Mouse (Mus musculus) ES-E14 (cell line): ENCODE results near the gene Tulp2. TPM values are rescaled to one million over a fixed set of nuclear protein-coding genes. Genes with fewer than 3 reads are reported as not detected.
"Not testable (repeated sequence)": the region's sequence is repeated elsewhere in the genome, so short reads cannot be mapped to it uniquely, and the experiment has no call there.

Experiments used
- DNase-seq: peaks from one replicate; pipeline ENCODE4 v3.0.0-alpha.2; 2013; ENCODE audit warnings: low read depth, low spot score
- H3K27ac ChIP-seq: 2 replicates; pipeline ENCODE4 v1.5.1; 2012; ENCODE audit warnings: low read depth, mild to moderate bottlenecking, low read length, moderate library complexity, mixed read lengths; ENCODE audit not compliant: poor library complexity, insufficient read depth, severe bottlenecking
- H3K36me3 ChIP-seq: 2 replicates; pipeline ENCODE4 v1.6.1; 2012; ENCODE audit warnings: mild to moderate bottlenecking, low read length, moderate library complexity, mixed read lengths; ENCODE audit not compliant: control insufficient read depth, poor library complexity, insufficient read depth, severe bottlenecking
- H3K4me1 ChIP-seq, 2 experiments: fragments of 150-350 bp in 1 of 2; sonication (generic) in 1 of 2; 2 replicates each; pipeline ENCODE4 v1.6.1; 2012; ENCODE audit warnings: low read length in 2 of 2, mild to moderate bottlenecking in 1 of 2, mixed read lengths in 1 of 2; ENCODE audit not compliant: control insufficient read depth in 2 of 2, insufficient read depth in 2 of 2, poor library complexity in 1 of 2
- H3K4me3 ChIP-seq, 2 experiments: fragments of 150-350 bp in 1 of 2; sonication (generic) in 1 of 2; 2 replicates each; pipeline ENCODE4 v1.5.1; 2012; ENCODE audit warnings: low read length in 2 of 2, low read depth in 1 of 2, mild to moderate bottlenecking in 1 of 2, mixed read lengths in 1 of 2; ENCODE audit not compliant: insufficient read depth in 1 of 2, poor library complexity in 1 of 2, severe bottlenecking in 1 of 2
- H3K9ac ChIP-seq: 2 replicates; pipeline ENCODE4 v1.6.1; 2012; ENCODE audit warnings: low read depth, mild to moderate bottlenecking, low read length, mixed read lengths; ENCODE audit not compliant: poor library complexity, insufficient read depth, severe bottlenecking
- H3K9me3 ChIP-seq: fragments of 150-350 bp; sonication (generic); 2 replicates; pipeline ENCODE4 v1.6.1; 2012; ENCODE audit warnings: low read depth, mild to moderate bottlenecking, low read length; ENCODE audit not compliant: control insufficient read depth, insufficient read depth
- CHD2 ChIP-seq: IDR thresholded peaks from 2 replicates; pipeline ENCODE4 v1.6.1; 2014; ENCODE audit warnings: mild to moderate bottlenecking, low read depth, low read length, inconsistent platforms
- HCFC1 ChIP-seq: IDR thresholded peaks from 2 replicates; pipeline ENCODE4 v1.6.1; 2012; ENCODE audit warnings: low read length, inconsistent platforms, borderline replicate concordance; ENCODE audit not compliant: insufficient read depth
- MAFK ChIP-seq: IDR thresholded peaks from 2 replicates; pipeline ENCODE4 v1.6.1; 2014; ENCODE audit warnings: mild to moderate bottlenecking, low read depth, low read length, inconsistent platforms; ENCODE audit not compliant: insufficient read depth
- ZC3H11A ChIP-seq: IDR thresholded peaks from 2 replicates; pipeline ENCODE4 v1.6.1; 2012; ENCODE audit warnings: low read depth, mild to moderate bottlenecking, inconsistent platforms, low read length, borderline replicate concordance
- ZNF384 ChIP-seq: IDR thresholded peaks from 2 replicates; pipeline ENCODE4 v1.6.1; 2012; ENCODE audit warnings: low read depth, low read length, inconsistent platforms
- in situ Hi-C, 2 experiments: fragments of 600-800 bp; cut with MboI; formaldehyde crosslinking; loops; one replicate each; pipeline ENCODE4 v1.15.1; 2025; ENCODE audit warnings: low sequenced_read_pairs in 2 of 2, inconsistent platforms in 1 of 2; ENCODE audit not compliant: unreplicated experiment in 2 of 2
- total RNA-seq: library from RNA; depleted of rRNA; stranded (reverse); fragments of 300-350 nt; gene quantifications from 2 replicates; pipeline ENCODE4 v1.2.3, GENCODE M21; 2012

Tulp2 gene
- total RNA-seq, 1 experiment = 2.6 TPM

DNA sequence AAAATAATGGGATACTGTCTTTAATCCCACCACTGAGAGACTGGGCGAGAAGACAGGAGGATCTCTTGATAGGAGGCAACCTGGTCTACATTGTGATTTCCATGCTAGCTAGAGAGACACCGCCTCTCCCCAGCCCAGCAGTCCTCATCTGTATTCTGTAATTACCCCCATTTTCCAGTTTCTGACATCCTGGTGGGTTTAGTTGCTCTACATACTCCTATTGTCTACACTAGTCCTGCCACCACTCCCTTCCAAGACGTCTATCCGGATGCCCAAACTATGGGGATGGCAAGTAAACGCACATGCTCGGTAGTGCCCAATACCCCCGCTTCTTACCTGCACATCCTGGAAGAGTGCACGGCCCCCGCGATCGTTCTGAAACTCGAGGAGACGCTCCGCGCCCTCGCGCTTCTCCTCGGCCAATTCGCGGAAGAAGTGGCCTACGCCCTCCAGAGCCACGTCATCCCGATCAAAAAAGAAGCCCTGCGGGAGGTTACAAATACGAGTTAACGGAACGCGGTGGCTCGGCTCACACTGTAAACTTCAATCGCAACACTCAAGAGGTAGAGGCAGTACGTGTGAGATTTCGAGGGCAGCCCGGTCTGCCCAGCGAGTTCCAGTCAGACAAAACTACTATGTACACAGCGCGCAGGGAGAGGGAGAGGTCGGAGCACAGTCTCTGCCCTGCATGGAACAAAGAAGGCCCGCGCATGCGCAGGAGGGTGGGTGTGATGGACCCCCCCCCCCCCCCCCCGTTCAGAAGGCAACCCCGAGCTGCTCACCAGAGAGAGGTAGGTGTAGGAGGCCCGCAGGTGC lies 22.7 kb upstream of the Tulp2 start:
- TF ChIP-seq CHD2 (no peak), ZC3H11A (no peak), HCFC1 (no peak; the same call in 1 of the 2 replicates), MAFK (no peak), ZNF384 (no peak)
- in situ Hi-C loops = no loop called here
- peak overlapping the region; percentile 75 to 93 for H3K4me3 ChIP-seq
- peak overlapping the region; percentile 57 for H3K27ac ChIP-seq
- H3K4me1 ChIP-seq = peaks cover 0 to 16% of the 10 kb centered on the region in 2 experiments; a peak in 1 of 4 replicates
- no peaks in the 10 kb centered on the region for H3K9me3 ChIP-seq
- H3K9ac ChIP-seq = peak overlapping the region; percentile 79
- H3K36me3 ChIP-seq = peaks cover 47% of the 10 kb centered on the region
- DNase-seq = no peak

DNA sequence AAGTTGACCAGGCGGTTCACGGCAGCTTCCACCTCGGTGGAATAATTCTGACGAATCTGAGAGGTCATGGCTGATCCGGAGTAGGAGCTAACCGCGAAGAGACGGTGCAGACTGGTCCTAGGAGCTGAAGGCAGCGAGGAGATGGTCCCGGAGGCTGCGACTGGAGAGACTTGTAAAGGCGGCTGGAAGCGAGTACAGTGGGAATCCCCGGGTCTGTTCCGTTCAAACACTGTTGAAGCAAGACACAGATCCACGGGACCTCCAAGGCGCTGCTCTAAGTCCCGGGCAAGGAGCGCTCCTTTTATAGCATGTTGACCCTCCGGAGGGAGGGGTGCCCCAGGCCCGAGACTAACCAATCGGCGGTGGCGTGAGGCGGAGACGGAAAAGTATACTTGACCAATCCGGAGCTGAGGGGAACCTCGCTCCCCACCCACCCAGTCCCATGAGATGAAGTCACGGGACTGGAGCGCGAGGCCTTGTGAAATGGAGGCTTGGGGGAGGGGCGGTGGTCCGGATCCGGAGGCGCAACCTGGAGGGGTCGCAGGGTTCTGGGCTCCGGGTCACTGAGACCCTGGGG lies 22.0 kb upstream of the Tulp2 start, which contains the start of gene Ftl1:
Gene Ftl1, minus strand, starts transcription at position 321 of the 577 bp plus-strand sequence.
- peaks cover 47% of the 10 kb centered on the region for H3K36me3 ChIP-seq
- H3K4me1 ChIP-seq = peaks cover 0 to 16% of the 10 kb centered on the region in 2 experiments; a peak in 1 of 4 replicates
- H3K9me3 ChIP-seq, in situ Hi-C loops: not testable (repeated sequence)
- TF ChIP-seq HCFC1 (peak; percentile 50; the same call in 1 of the 2 replicates), CHD2 (peak; percentile 52)
- H3K27ac ChIP-seq = peak within 1 kb of the TSS; percentile 99
- peak within 1 kb of the TSS; percentile 80 for H3K9ac ChIP-seq
- peak within 1 kb of the TSS; percentile 75 to 93 for H3K4me3 ChIP-seq
- peak; percentile 97 for DNase-seq

DNA sequence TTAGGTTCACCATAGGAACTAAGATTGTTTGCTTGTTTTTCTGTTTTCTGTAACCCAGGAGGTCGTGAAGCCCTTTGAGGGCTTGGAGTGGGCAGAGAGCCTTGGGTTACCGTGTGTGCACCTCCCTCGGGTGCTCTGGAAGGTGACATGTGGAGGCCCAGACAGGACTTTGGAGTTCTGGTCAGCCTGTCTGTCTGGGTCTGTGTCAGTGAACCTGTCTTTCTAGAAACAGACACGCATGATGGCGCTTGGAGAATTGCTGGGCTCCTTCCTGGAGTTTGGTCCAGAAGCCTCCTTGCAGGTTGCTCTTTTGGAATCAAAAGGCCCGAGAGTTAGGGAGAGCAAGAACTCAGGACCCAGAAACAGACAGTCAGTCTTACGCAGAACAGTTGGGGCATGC lies 21.3 kb upstream of the Tulp2 start:
- in situ Hi-C loops = no loop called here
- no peaks in the 10 kb centered on the region for H3K9me3 ChIP-seq
- peaks cover 51% of the 10 kb centered on the region for H3K36me3 ChIP-seq
- DNase-seq = no peak
- H3K27ac ChIP-seq = peak overlapping the region; percentile 99
- peak overlapping the region; percentile 80 for H3K9ac ChIP-seq
- peak overlapping the region; percentile 58 to 71 for H3K4me3 ChIP-seq
- peaks cover 0 to 10% of the 10 kb centered on the region in 2 experiments; a peak in 1 of 4 replicates for H3K4me1 ChIP-seq
- TF ChIP-seq HCFC1 (no peak), ZNF384 (no peak), CHD2 (no peak), ZC3H11A (no peak)

DNA sequence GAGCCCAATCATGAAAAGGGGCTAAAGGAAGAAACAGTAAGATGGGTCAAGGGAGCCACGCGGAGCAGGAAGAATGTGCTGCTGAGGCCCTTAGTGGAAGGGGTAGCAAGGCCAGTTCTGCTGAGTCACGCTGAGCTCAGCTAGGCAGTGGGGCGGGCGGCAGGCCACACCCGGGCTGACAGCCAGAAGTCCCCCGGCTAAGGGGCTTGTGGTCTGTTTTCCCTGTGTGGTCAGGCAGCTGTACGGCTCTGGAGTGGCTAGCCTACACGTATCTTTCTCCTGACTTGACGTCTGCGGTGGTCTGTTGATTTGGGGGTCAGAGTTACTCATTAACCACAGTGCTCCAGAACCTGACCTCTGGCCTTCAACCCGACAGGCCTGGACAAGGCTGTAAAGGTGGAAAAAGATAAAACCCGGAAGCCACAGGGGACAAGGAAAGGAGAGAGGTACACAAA lies 20.8 kb upstream of the Tulp2 start:
- peak overlapping the region; percentile 99 for H3K27ac ChIP-seq
- peaks cover 0 to 7% of the 10 kb centered on the region in 2 experiments; a peak in 1 of 4 replicates for H3K4me1 ChIP-seq
- H3K4me3 ChIP-seq = peak overlapping the region; percentile 58 to 71
- DNase-seq = no peak
- TF ChIP-seq MAFK (peak; percentile 98), HCFC1 (no peak)
- peak overlapping the region; percentile 80 for H3K9ac ChIP-seq
- no peaks in the 10 kb centered on the region for H3K9me3 ChIP-seq
- H3K36me3 ChIP-seq = peaks cover 57% of the 10 kb centered on the region
- in situ Hi-C loops = no loop called here
